Mouse (Mus musculus) erythroblast, embryonic 14.5 days (primary cell): ENCODE measurements around the gene Ddi2.

ENCODE experiments used
- GATA1 ChIP-seq: IDR thresholded peaks from 2 replicates; pipeline ENCODE4 v1.6.1; 2012; ENCODE audit warnings: low read length, inconsistent platforms, mixed read lengths
- TAL1 ChIP-seq: IDR thresholded peaks from 3 replicates; pipeline ENCODE4 v1.6.1; 2012; ENCODE audit warnings: low read length, inconsistent platforms, mixed read lengths

- no peak for TF ChIP-seq GATA1
- TF ChIP-seq TAL1, result no peak
Measured at GRCm38 (mm10) chr4:141664799-141665198, 58.4 kb downstream of the Ddi2 start, which contains the start of gene Plekhm2.
